Mouse (Mus musculus) heart, postnatal 0 days (tissue): ENCODE measurements at regions not wholly inside any gene's neighbourhood (a gene's known extent, or its start where the extent isn't known, plus 50 kb on each side); places are given as distances from the start of the nearest gene placed in this dataset.
"Not testable (repeated sequence)": the region's sequence is repeated elsewhere in the genome, so short reads cannot be mapped to it uniquely, and the experiment has no call there.

Experiments
- ATAC-seq: fragments of 200-750 bp; cut with Nextera tagmentation; 2 replicates; pipeline ENCODE4 v1.8.0; 2017; ENCODE audit warnings: low read depth, moderate number of reproducible peaks, moderate library complexity; ENCODE audit not compliant: insufficient read depth
- DNase-seq: peaks from one replicate; pipeline ENCODE4 v3.0.0-alpha.2; 2016; ENCODE audit warnings: low spot score
- H3K27ac ChIP-seq: fragments of 300-500 bp; sonication (generic); 2 replicates; pipeline ENCODE4 v1.5.1; 2014; ENCODE audit warnings: low read depth, mild to moderate bottlenecking
- H3K27me3 ChIP-seq: fragments of 300-500 bp; sonication (generic); 2 replicates; pipeline ENCODE4 v1.6.1; 2014; ENCODE audit warnings: low read length, mixed read lengths; ENCODE audit not compliant: control insufficient read depth, insufficient read depth
- H3K36me3 ChIP-seq: fragments of 300-500 bp; sonication (generic); replicated peaks from 2 replicates; pipeline ENCODE4 v1.6.1; 2014; ENCODE audit warnings: low read length, mixed read lengths; ENCODE audit not compliant: control insufficient read depth, insufficient read depth
- H3K4me1 ChIP-seq: fragments of 300-500 bp; sonication (generic); 2 replicates; pipeline ENCODE4 v1.6.1; 2014; ENCODE audit warnings: antibody characterized with exemption; ENCODE audit not compliant: control insufficient read depth, insufficient read depth
- H3K4me2 ChIP-seq: fragments of 300-500 bp; sonication (generic); 2 replicates; pipeline ENCODE4 v1.6.1; 2014; ENCODE audit warnings: low read depth, mild to moderate bottlenecking, low read length, moderate library complexity
- H3K4me3 ChIP-seq: fragments of 300-500 bp; sonication (generic); 2 replicates; pipeline ENCODE4 v1.5.1; 2014; ENCODE audit warnings: low read depth, low read length
- H3K9ac ChIP-seq: fragments of 300-500 bp; sonication (generic); replicated peaks from 2 replicates; pipeline ENCODE4 v1.6.1; 2014; ENCODE audit warnings: low read depth, low read length, mixed read lengths
- H3K9me3 ChIP-seq: fragments of 300-500 bp; sonication (generic); replicated peaks from 2 replicates; pipeline ENCODE4 v1.6.1; 2016; ENCODE audit warnings: low read length; ENCODE audit not compliant: control insufficient read depth
- CTCF ChIP-seq: IDR thresholded peaks from 2 replicates; pipeline ENCODE4 v1.5.1; 2016; ENCODE audit warnings: antibody characterized with exemption, control low read depth, low read depth
- EP300 ChIP-seq: IDR thresholded peaks from 2 replicates; pipeline ENCODE4 v1.6.1; 2016; ENCODE audit warnings: antibody characterized with exemption, low read depth
- WGBS: fragments of 180-500 bp; shearing (Covaris S2); extraction: QIAGEN DNeasy Blood & Tissue Kit; methylation state at CpG from one replicate; pipeline ENCODE4 v1.1.7; 2014; 5-methylcytosine and 5-hydroxymethylcytosine counted together

- Histone ChIP-seq H3K4me2 (no peak overlapping the region), H3K27ac (no peak overlapping the region), H3K9ac (no peak overlapping the region), H3K4me1 (no peaks in the 10 kb centered on the region), H3K4me3 (no peak overlapping the region), H3K36me3 (no peaks in the 10 kb centered on the region), H3K9me3 (no peaks in the 10 kb centered on the region), H3K27me3 (no peaks in the 10 kb centered on the region)
- DNase-seq (no peak), ATAC-seq (no peak)
- 72% methylated on average over 2 of the region's 2 CpGs for WGBS
- TF ChIP-seq EP300 (no peak), CTCF (no peak)
These were observed 1248.1 kb upstream of the Adam24 start for GRCm38 (mm10) chr8:39426770-39427169.

- TF ChIP-seq EP300 = no peak
- TF ChIP-seq CTCF = no peak
- ATAC-seq (no peak), DNase-seq (no peak)
- H3K9ac ChIP-seq = no peak overlapping the region
- H3K4me2 ChIP-seq = no peak overlapping the region
- no peak overlapping the region for H3K27ac ChIP-seq
- H3K9me3 ChIP-seq = no peaks in the 10 kb centered on the region
- no peaks in the 10 kb centered on the region for H3K36me3 ChIP-seq
- no peaks in the 10 kb centered on the region for H3K27me3 ChIP-seq
- H3K4me3 ChIP-seq = no peak overlapping the region
- WGBS = 63% methylated on average over 2 of the region's 2 CpGs
- no peaks in the 10 kb centered on the region for H3K4me1 ChIP-seq
These were observed 1247.5 kb upstream of the Adam24 start for GRCm38 (mm10) chr8:39427402-39427801.

- ATAC-seq = no peak
- Histone ChIP-seq H3K4me2 (no peak overlapping the region), H3K27me3 (no peaks in the 10 kb centered on the region), H3K9ac (no peak overlapping the region), H3K27ac (no peak overlapping the region), H3K4me1 (no peaks in the 10 kb centered on the region), H3K36me3 (no peaks in the 10 kb centered on the region), H3K4me3 (no peak overlapping the region), H3K9me3 (no peaks in the 10 kb centered on the region)
- TF ChIP-seq CTCF = no peak
- no peak for TF ChIP-seq EP300
- WGBS = 73% methylated on average over 8 of the region's 8 CpGs
- DNase-seq = no peak
These were observed 1234.1 kb upstream of the Adam24 start for GRCm38 (mm10) chr8:39440550-39441333.

GRCm38 (mm10) chr8:39491139-39491538 is 1183.7 kb upstream of the Adam24 start:
- not testable (repeated sequence) for H3K4me2 ChIP-seq, DNase-seq, H3K27me3 ChIP-seq, H3K9ac ChIP-seq, ATAC-seq, H3K36me3 ChIP-seq, H3K9me3 ChIP-seq, H3K27ac ChIP-seq, H3K4me1 ChIP-seq, H3K4me3 ChIP-seq
- 28% methylated on average over 8 of the region's 8 CpGs for WGBS

GRCm38 (mm10) chr8:39500419-39500818 is 1174.5 kb upstream of the Adam24 start:
- DNase-seq (no peak), ATAC-seq (no peak)
- Histone ChIP-seq H3K4me2 (no peak overlapping the region), H3K27ac (no peak overlapping the region), H3K4me1 (no peaks in the 10 kb centered on the region), H3K9me3 (no peaks in the 10 kb centered on the region), H3K4me3 (no peak overlapping the region), H3K27me3 (no peaks in the 10 kb centered on the region), H3K9ac (no peak overlapping the region), H3K36me3 (no peaks in the 10 kb centered on the region)
- TF ChIP-seq CTCF (peak; percentile 14; the same call in 1 of the 2 replicates), EP300 (no peak)

GRCm38 (mm10) chr8:39504261-39504660 is 1170.6 kb upstream of the Adam24 start:
- no peak for TF ChIP-seq CTCF
- TF ChIP-seq EP300 = no peak
- no peaks in the 10 kb centered on the region for H3K36me3 ChIP-seq
- 63% methylated on average over 5 of the region's 5 CpGs for WGBS
- DNase-seq = no peak
- H3K9ac ChIP-seq = no peak overlapping the region
- H3K27ac ChIP-seq = no peak overlapping the region
- ATAC-seq = no peak
- H3K4me1 ChIP-seq = no peaks in the 10 kb centered on the region
- H3K9me3 ChIP-seq = no peaks in the 10 kb centered on the region
- H3K4me2 ChIP-seq = no peak overlapping the region
- H3K27me3 ChIP-seq = no peaks in the 10 kb centered on the region
- no peak overlapping the region for H3K4me3 ChIP-seq
